Mouse (Mus musculus) midbrain, postnatal 0 days (tissue): ENCODE data around the gene Smtn. TPM values are rescaled to one million over a fixed set of nuclear protein-coding genes. Genes with fewer than 3 reads are reported as not detected.

Experiments
- ATAC-seq: fragments of 200-750 bp; cut with Nextera tagmentation; 2 replicates; pipeline ENCODE4 v1.8.0; 2017; ENCODE audit warnings: moderate number of reproducible peaks, mild to moderate bottlenecking, moderate TSS enrichment, moderate library complexity; ENCODE audit not compliant: low FRiP score
- DNase-seq: peaks from one replicate; pipeline ENCODE4 v3.0.0-alpha.2; 2015; ENCODE audit warnings: low spot score
- H3K27ac ChIP-seq: fragments of 300-500 bp; sonication (generic); 2 replicates; pipeline ENCODE4 v1.5.1; 2014; ENCODE audit warnings: low read depth, mild to moderate bottlenecking, low read length, mixed read lengths
- H3K27me3 ChIP-seq: fragments of 300-500 bp; sonication (generic); 2 replicates; pipeline ENCODE4 v1.6.1; 2014; ENCODE audit warnings: low read length, control low read depth, mixed read lengths; ENCODE audit not compliant: insufficient read depth
- H3K36me3 ChIP-seq: fragments of 300-500 bp; sonication (generic); 2 replicates; pipeline ENCODE4 v1.6.1; 2014; ENCODE audit warnings: low read length, control low read depth, mixed read lengths; ENCODE audit not compliant: insufficient read depth
- H3K4me1 ChIP-seq: fragments of 300-500 bp; sonication (generic); 2 replicates; pipeline ENCODE4 v1.6.1; 2014; ENCODE audit warnings: mild to moderate bottlenecking, control low read depth, antibody characterized with exemption, low read length, mixed read lengths; ENCODE audit not compliant: insufficient read depth
- H3K4me2 ChIP-seq: fragments of 300-500 bp; sonication (generic); 2 replicates; pipeline ENCODE4 v1.6.1; 2014; ENCODE audit warnings: low read depth, mild to moderate bottlenecking, low read length, mixed read lengths; ENCODE audit not compliant: poor library complexity, severe bottlenecking
- H3K4me3 ChIP-seq: fragments of 300-500 bp; sonication (generic); 2 replicates; pipeline ENCODE4 v1.5.1; 2014; ENCODE audit warnings: low read depth, mild to moderate bottlenecking, low read length, moderate library complexity
- H3K9ac ChIP-seq: fragments of 300-500 bp; sonication (generic); replicated peaks from 2 replicates; pipeline ENCODE4 v1.6.1; 2014; ENCODE audit warnings: mild to moderate bottlenecking, low read length, moderate library complexity, mixed read lengths; ENCODE audit not compliant: poor library complexity, severe bottlenecking
- H3K9me3 ChIP-seq: fragments of 300-500 bp; sonication (generic); 2 replicates; pipeline ENCODE4 v1.6.1; 2016; ENCODE audit warnings: low read length, control low read depth
- CTCF ChIP-seq: IDR thresholded peaks from 2 replicates; pipeline ENCODE4 v1.5.1; 2016; ENCODE audit warnings: antibody characterized with exemption, mild to moderate bottlenecking
- WGBS: fragments of 180-500 bp; shearing (Covaris S2); extraction: QIAGEN DNeasy Blood & Tissue Kit; methylation state at CpG from one replicate; pipeline ENCODE4 v1.1.7; 2014; 5-methylcytosine and 5-hydroxymethylcytosine counted together
- polyA plus RNA-seq: library from polyadenylated mRNA; unstranded; fragments of >200 nt; fragmentation: Nextera tagmentation; extraction: Ambion mirVana; gene quantifications from 2 replicates; pipeline ENCODE4 v1.2.1, GENCODE M21; 2015
- total RNA-seq: library from RNA; depleted of rRNA; stranded (reverse); fragments of >200 nt; gene quantifications from 2 replicates; pipeline ENCODE4 v1.2.3, GENCODE M21; 2014

The Smtn gene
- total and polyA plus RNA-seq, 2 experiments from 2014 or later, result 8.1 to 9.9 TPM

DNA sequence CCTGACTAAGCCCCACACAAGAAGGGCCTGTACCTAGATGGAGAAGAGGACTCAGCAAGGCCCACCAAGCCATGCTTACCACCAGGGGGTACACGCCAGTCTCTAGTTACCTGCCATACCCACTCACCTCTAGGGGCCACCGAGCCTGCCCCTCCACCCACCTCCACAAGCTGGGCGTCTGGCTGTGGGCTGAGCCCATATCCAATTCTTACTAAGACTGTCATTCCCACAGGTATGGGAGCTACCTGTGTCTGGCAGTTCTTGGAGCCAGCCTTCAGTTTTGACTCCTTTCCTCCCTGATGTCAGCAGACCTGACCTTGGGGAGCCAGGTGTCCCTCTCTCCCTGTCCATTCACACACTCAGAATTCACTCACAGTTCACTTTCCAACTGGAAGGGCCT, 2.7 kb downstream of the Smtn start:
- ATAC-seq (no peak), DNase-seq (no peak)
- Histone ChIP-seq H3K4me1 (peaks cover 5% of the 10 kb centered on the region), H3K27ac (no peak overlapping the region), H3K9me3 (no peaks in the 10 kb centered on the region), H3K27me3 (no peaks in the 10 kb centered on the region), H3K9ac (no peak overlapping the region), H3K4me2 (peak overlapping the region; percentile 72; the same call in 1 of the 2 replicates), H3K36me3 (no peaks in the 10 kb centered on the region), H3K4me3 (no peak overlapping the region)
- 95% methylated on average over 3 of the region's 3 CpGs for WGBS
- peak; percentile 6; the same call in 1 of the 2 replicates for TF ChIP-seq CTCF

DNA sequence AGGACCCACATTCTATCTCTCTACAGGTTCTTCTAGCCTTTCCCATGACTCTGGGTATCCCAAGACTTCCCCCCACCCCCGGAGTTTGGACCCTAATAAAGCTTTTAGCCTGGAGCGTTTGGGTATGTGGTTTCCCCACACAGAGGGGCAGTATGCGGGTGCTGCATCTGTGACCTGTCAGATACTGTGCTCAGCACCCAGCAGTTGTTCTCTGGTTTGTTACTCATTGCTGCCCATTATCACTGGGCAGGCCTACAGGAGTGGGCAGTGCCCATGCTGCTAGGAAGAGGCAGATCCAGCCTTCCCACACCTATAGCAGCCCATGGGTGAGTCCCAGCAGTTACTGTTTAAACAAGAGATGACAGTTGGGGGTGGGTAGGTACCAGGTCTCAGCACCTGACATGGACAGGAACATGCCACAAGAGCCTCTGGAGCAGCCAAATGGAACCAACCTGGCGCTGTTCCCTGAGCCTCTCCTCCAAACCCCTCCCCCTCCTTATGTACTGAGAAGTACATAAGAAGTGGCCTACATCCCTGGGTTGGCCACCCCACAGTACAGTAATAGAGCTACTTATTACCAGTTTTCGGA, 3.6 kb downstream of the Smtn start:
- no peak for DNase-seq
- H3K4me3 ChIP-seq, result no peak overlapping the region
- 96% methylated on average over 5 of the region's 5 CpGs for WGBS
- peaks cover 5% of the 10 kb centered on the region for H3K4me1 ChIP-seq
- H3K9me3 ChIP-seq, result no peaks in the 10 kb centered on the region
- no peak overlapping the region for H3K9ac ChIP-seq
- H3K4me2 ChIP-seq, result no peak overlapping the region
- ATAC-seq, result no peak
- no peak for TF ChIP-seq CTCF
- H3K27ac ChIP-seq, result no peak overlapping the region
- no peaks in the 10 kb centered on the region for H3K27me3 ChIP-seq
- H3K36me3 ChIP-seq, result no peaks in the 10 kb centered on the region

DNA sequence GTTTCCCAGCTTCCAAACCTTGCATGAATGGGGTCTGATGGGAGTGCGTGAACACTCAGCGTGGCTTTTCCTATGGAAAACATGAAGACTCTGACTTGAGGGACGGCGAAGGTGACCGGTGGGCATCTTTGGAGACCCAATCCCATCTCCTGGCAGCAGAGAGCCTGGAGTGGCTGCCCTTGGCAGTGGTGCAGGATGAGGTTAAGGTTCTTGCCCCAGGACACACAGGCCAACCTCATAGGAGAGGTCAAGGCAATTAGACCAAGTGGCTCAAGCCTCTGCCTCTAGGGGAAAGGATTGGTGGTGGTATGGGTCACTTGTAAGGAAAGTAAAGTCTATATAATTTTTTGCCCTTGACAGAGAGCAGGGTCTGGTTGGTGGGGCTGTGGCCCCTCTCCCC, 4.3 kb downstream of the Smtn start:
- TF ChIP-seq CTCF, result no peak
- H3K9me3 ChIP-seq, result no peaks in the 10 kb centered on the region
- H3K9ac ChIP-seq, result peak overlapping the region; percentile 57
- H3K4me2 ChIP-seq, result peak overlapping the region; percentile 95
- ATAC-seq (no peak), DNase-seq (no peak)
- WGBS, result 46% methylated on average over 5 of the region's 5 CpGs
- H3K27me3 ChIP-seq, result no peaks in the 10 kb centered on the region
- peak overlapping the region; percentile 45 for H3K4me3 ChIP-seq
- peaks cover 5% of the 10 kb centered on the region for H3K4me1 ChIP-seq
- H3K36me3 ChIP-seq, result no peaks in the 10 kb centered on the region
- H3K27ac ChIP-seq, result 0 out of 2 replicates have a peak overlapping the region, but pooled peaks have one; percentile 2

DNA sequence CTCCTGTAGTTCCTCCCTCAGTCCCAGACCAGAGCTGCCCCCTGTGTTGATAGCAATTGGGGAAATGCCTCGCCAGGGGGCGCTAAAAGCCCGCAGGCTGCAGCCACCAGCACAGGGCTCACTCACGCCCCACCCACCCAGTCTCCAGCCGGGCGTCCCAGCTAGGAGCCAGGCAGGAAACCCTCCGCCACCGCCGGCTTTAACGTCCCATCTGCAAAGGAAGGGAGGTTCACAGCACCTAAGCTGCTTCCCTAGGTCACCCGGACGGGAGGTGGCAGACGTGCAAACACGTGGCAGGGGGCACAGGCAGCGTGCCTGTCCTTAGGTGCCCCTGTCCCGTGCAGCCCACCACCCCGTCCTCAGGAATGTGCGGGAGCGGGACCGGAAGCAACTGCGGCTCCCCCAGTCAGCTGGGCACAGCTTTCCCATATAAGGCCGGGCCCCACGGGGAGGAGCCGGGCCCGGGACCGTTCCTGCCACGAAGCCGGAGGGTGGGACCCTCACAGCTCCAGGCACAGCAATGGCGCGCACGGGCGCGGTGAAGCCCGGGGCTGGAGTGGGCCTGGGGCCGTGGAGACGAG, 4.9 kb downstream of the Smtn start:
- peak overlapping the region; percentile 45 for H3K4me3 ChIP-seq
- H3K9ac ChIP-seq, result peak overlapping the region; percentile 57
- ATAC-seq (peak; percentile 82), DNase-seq (peak; percentile 92)
- peak; percentile 92 for TF ChIP-seq CTCF
- H3K36me3 ChIP-seq, result no peaks in the 10 kb centered on the region
- no peaks in the 10 kb centered on the region for H3K9me3 ChIP-seq
- peaks cover 5% of the 10 kb centered on the region for H3K4me1 ChIP-seq
- under 1% methylated on average over 35 of the region's 36 CpGs for WGBS
- peak overlapping the region; percentile 2; the same call in 1 of the 2 replicates for H3K27ac ChIP-seq
- H3K4me2 ChIP-seq, result peak overlapping the region; percentile 95
- no peaks in the 10 kb centered on the region for H3K27me3 ChIP-seq

DNA sequence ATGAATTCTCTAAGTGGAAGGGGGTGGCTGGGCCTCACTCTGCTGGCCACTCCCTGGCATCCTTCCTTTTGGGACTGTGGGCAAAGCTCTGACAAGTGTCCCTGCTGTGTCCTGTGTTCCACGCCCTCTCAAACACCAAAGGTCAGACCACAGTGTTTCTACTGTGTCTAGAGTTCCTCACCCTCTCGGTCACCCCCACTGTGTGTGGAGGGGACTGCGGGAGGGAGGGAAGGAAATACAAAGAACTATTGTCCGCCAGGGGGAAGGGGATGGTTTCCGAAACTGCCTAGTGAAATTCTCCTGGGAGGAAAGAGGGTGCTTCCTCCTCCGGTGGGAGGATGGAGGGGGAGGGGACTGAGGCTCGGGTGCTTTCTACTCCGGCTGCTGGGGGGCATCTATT, 5.5 kb downstream of the Smtn start:
- H3K27ac ChIP-seq, result no peak overlapping the region
- DNase-seq (peak; percentile 27), ATAC-seq (no peak)
- H3K4me2 ChIP-seq, result peak overlapping the region; percentile 95
- H3K36me3 ChIP-seq, result no peaks in the 10 kb centered on the region
- peaks cover 5% of the 10 kb centered on the region for H3K4me1 ChIP-seq
- peak overlapping the region; percentile 45; the same call in 1 of the 2 replicates for H3K4me3 ChIP-seq
- no peak for TF ChIP-seq CTCF
- WGBS, result 10% methylated on average over 8 of the region's 8 CpGs
- no peaks in the 10 kb centered on the region for H3K9me3 ChIP-seq
- H3K27me3 ChIP-seq, result no peaks in the 10 kb centered on the region
- H3K9ac ChIP-seq, result no peak overlapping the region

DNA sequence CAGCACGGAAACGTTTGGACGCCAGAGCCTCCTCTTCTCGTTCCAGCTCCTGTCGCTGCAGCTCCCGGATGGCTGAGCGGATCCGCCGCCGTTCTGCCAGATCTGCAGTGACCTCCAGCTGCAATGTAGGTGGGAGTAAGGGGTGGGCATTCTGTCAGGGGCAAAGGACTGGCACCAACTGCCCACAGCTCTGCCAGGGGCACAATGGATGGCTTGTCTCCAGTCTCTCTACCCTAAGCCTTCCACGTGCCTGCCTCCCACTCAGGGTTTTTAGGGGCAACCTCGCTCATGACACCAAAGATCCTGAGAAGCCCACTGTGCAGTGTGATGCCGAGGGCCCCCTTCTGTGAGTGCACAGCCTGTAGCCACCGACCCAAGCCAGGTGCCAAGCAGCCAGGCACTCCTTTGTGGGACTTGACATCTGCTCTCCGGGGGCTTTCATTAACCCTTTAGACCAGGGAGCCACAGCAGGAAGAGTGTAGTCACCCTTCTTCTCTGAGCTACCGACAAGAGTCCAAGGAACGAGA, 6.9 kb downstream of the Smtn start:
- Histone ChIP-seq H3K4me1 (peaks cover 5% of the 10 kb centered on the region), H3K9me3 (no peaks in the 10 kb centered on the region), H3K27ac (no peak overlapping the region), H3K27me3 (no peaks in the 10 kb centered on the region), H3K36me3 (no peaks in the 10 kb centered on the region), H3K9ac (no peak overlapping the region; the same call in 1 of the 2 replicates), H3K4me2 (no peak overlapping the region), H3K4me3 (no peak overlapping the region)
- ATAC-seq (no peak), DNase-seq (no peak)
- WGBS, result 83% methylated on average over 17 of the region's 17 CpGs
- no peak for TF ChIP-seq CTCF
